Mouse (Mus musculus) heart, embryonic 11.5 days (tissue): ENCODE results near the gene Ppp1r14b. TPM values are rescaled to one million over a fixed set of nuclear protein-coding genes. Genes with fewer than 3 reads are reported as not detected.

Experiments used
- ATAC-seq: fragments of 200-750 bp; cut with Nextera tagmentation; replicated peaks from 2 replicates; pipeline ENCODE4 v1.8.0; 2017; ENCODE audit warnings: moderate library complexity; ENCODE audit not compliant: insufficient number of reproducible peaks, low FRiP score, low TSS enrichment
- H3K27ac ChIP-seq: fragments of 300-500 bp; sonication (generic); 2 replicates; pipeline ENCODE4 v1.5.1; 2014; ENCODE audit warnings: mild to moderate bottlenecking, low read depth, low read length
- H3K27me3 ChIP-seq: fragments of 300-500 bp; sonication (generic); 2 replicates; pipeline ENCODE4 v1.6.1; 2014; ENCODE audit warnings: mild to moderate bottlenecking, low read length, mixed read lengths; ENCODE audit not compliant: control insufficient read depth, insufficient read depth
- H3K36me3 ChIP-seq: fragments of 300-500 bp; sonication (generic); 2 replicates; pipeline ENCODE4 v1.6.1; 2014; ENCODE audit warnings: mild to moderate bottlenecking, low read length, moderate library complexity, mixed read lengths; ENCODE audit not compliant: control insufficient read depth, insufficient read depth
- H3K4me1 ChIP-seq: fragments of 300-500 bp; sonication (generic); 2 replicates; pipeline ENCODE4 v1.6.1; 2014; ENCODE audit warnings: low read length; ENCODE audit not compliant: control insufficient read depth, insufficient read depth
- H3K4me2 ChIP-seq: fragments of 300-500 bp; sonication (generic); 2 replicates; pipeline ENCODE4 v1.6.1; 2014; ENCODE audit warnings: mild to moderate bottlenecking, moderate library complexity
- H3K4me3 ChIP-seq: fragments of 300-500 bp; sonication (generic); 2 replicates; pipeline ENCODE4 v1.5.1; 2014; ENCODE audit warnings: low read depth, low read length
- H3K9ac ChIP-seq: fragments of 300-500 bp; sonication (generic); 2 replicates; pipeline ENCODE4 v1.6.1; 2014; ENCODE audit warnings: mild to moderate bottlenecking, low read depth, low read length, moderate library complexity
- H3K9me3 ChIP-seq: fragments of 300-500 bp; sonication (generic); replicated peaks from 2 replicates; pipeline ENCODE4 v1.6.1; 2016; ENCODE audit warnings: low read length; ENCODE audit not compliant: control insufficient read depth
- WGBS: fragments of 180-500 bp; shearing (Covaris S2); extraction: QIAGEN DNeasy Blood & Tissue Kit; methylation state at CpG from one replicate; pipeline ENCODE4 v1.1.7; 2014; ENCODE audit not compliant: insufficient replicate concordance; 5-methylcytosine and 5-hydroxymethylcytosine counted together
- polyA plus RNA-seq: library from polyadenylated mRNA; unstranded; fragments of >200 nt; fragmentation: Nextera tagmentation; extraction: Ambion mirVana; gene quantifications from 2 replicates; pipeline ENCODE4 v1.2.1, GENCODE M21; 2014

The Ppp1r14b gene
- polyA plus RNA-seq, 1 experiment from 2014 or later, result 162 TPM

DNA sequence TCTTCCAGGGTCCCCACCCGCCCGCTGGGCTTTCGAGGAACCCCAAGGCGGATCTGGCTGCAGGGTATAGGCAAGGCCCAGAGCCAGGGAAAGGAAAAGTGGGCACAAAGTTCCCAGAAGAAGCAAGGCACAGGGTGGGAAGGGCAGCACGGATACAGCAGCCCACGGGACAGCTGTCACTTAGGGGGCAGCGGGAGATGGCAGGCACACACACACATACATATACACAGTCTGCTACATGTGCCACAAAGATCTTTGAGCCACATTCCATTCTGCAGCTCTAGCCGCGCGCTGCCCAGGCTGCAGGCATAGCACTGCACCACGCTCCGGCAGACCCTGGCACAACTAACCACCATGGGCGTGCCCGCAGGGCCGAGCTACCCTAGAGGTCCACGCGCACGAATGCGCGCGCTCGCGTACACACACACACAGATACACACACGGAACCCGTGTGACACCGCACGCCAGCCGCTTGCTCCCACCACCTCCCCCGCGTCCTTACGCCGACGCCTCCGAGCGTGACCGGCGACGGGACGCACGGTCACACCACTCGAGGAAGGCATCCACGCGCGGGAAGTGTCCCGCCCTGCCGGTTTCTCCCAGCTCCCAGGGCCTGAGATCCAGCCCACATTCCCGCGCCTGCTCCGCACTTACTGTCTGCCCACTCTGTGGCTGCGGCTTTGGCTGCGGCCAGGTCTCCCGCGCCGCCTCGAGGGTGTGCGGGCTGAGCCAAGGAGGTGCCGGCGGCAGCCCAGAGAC lies 41.2 kb upstream of the Ppp1r14b start:
- no peaks in the 10 kb centered on the region for H3K36me3 ChIP-seq
- WGBS, result 5% methylated on average over 58 of the region's 58 CpGs
- H3K9ac ChIP-seq, result peak overlapping the region; percentile 52
- H3K4me3 ChIP-seq, result peak overlapping the region; percentile 43
- peaks cover 8% of the 10 kb centered on the region for H3K4me1 ChIP-seq
- H3K9me3 ChIP-seq, result no peaks in the 10 kb centered on the region
- ATAC-seq, result no peak
- peaks cover 67% of the 10 kb centered on the region for H3K27me3 ChIP-seq
- no peak overlapping the region for H3K27ac ChIP-seq
- peak overlapping the region; percentile 69 for H3K4me2 ChIP-seq

DNA sequence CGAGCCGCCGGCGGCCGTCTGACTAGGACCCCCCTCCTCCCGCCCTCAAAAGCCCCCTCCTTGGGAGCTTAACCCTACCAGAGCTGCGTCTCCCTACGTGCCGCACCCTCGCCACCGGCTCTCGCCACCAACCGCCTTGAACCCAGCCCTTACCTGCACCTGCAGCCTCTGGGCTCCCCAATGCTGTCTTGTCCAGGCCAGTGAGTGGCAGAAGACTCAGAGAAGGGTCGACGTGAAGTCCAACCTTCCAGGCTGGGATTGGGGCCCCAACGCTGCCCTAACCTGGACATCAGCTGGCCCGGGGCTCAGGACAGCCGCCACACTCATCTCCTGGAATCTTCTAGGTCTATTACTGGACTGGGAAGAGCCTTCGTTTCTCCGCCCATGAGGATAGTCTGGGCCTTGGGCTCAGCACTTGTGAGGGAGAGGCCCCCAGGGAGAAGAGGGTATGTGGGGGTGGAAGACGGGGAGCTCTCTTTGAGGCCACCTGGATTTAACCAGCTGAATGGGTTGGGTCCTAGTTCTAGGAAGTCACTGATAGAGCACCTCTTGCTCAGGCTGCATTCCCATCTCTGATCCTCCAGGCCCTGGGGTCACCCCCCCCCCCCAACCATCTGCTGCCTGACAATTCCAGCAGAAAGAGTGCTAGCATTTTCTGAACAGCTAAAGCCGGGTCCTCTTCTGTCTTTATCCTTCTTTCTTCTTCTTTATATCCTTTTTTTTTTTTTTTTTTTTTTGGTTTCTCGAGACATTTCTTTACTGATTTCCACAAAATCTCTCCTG lies 40.4 kb upstream of the Ppp1r14b start, which contains the start of gene Kcnk4:
Kcnk4 (minus strand) TSS at position 321 of the 783 bp plus-strand sequence.
- Histone ChIP-seq H3K27me3 (peaks cover 62% of the 10 kb centered on the region), H3K4me3 (peak within 1 kb of the TSS; percentile 43), H3K4me1 (peaks cover 8% of the 10 kb centered on the region), H3K9me3 (no peaks in the 10 kb centered on the region), H3K4me2 (peak within 1 kb of the TSS; percentile 69), H3K27ac (no peak within 1 kb of the TSS), H3K9ac (peak within 1 kb of the TSS; percentile 52), H3K36me3 (no peaks in the 10 kb centered on the region)
- ATAC-seq, result no peak
- WGBS, result 15% methylated on average over 21 of the region's 23 CpGs

DNA sequence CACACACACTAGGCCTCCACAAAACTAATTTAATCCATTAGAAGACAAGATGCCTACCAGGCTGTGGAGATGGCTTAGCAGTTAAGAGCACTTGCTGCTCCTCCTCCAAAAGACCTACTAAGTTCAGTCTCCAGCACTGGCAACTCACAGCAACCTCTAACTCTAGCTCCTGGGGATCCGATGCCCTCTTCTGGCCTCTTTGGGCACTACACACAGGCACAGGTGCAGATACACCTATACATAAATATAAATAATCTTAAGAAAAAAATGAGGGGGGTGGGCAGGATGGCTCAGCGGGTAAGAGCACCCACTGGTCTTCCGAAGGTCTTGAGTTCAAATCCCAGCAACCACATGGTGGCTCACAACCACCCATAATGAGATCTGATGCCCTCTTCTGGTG lies 38.5 kb upstream of the Ppp1r14b start:
- H3K4me3 ChIP-seq, result no peak overlapping the region
- H3K9ac ChIP-seq, result no peak overlapping the region
- 16% methylated on average over 3 of the region's 3 CpGs for WGBS
- no peak overlapping the region for H3K27ac ChIP-seq
- no peaks in the 10 kb centered on the region for H3K9me3 ChIP-seq
- peaks cover 48% of the 10 kb centered on the region for H3K27me3 ChIP-seq
- ATAC-seq, result no peak
- H3K4me2 ChIP-seq, result no peak overlapping the region
- no peaks in the 10 kb centered on the region for H3K36me3 ChIP-seq
- H3K4me1 ChIP-seq, result peaks cover 18% of the 10 kb centered on the region

DNA sequence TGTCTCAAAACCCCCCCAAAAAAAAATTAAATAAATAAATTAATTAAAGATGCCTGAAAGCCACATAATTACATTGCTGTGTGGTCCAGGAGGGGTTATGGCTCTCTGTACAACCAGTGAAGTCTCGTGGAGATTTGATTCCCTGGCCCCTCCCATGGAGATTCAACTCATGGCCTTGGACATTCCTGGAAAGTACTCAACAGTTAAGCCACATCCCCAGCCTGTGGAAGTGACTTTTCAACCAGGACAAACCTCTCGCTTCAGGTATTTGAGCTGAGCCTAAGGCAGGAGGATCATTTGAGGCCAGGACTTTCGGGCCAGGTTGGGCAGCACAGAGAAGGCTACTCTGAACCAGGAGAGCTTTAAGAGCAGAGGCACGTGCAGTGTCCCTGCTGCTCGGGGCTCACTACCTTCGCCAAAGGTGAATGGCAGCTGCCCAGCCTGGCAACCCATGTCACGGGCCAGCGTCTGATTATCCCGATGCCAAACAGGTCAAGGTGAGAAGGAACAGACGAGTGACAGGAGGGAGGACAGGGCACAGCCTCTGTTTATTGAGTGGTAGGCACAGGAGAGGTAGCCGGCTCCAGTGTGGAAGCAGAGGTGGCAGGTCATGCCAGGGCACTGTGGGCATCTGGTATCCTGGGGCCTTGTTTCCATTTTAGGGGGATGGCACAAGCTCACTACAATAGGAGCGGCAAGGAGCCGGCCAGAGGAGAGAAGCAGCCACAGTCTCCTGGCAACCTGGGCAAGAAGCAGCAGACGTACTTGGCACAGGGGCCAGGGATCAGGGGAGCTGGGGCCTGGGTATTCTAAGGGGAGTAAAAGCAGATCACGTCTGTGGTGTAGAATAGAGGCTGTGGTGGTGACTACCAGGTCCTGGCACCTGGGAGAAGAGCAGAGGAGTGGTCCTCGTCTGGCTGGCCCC lies 37.0 kb upstream of the Ppp1r14b start:
- Histone ChIP-seq H3K27me3 (peaks cover 34% of the 10 kb centered on the region), H3K27ac (no peak overlapping the region), H3K36me3 (no peaks in the 10 kb centered on the region), H3K9ac (no peak overlapping the region), H3K4me1 (peaks cover 21% of the 10 kb centered on the region), H3K4me3 (no peak overlapping the region), H3K4me2 (no peak overlapping the region), H3K9me3 (no peaks in the 10 kb centered on the region)
- ATAC-seq, result no peak
- 74% methylated on average over 16 of the region's 16 CpGs for WGBS

DNA sequence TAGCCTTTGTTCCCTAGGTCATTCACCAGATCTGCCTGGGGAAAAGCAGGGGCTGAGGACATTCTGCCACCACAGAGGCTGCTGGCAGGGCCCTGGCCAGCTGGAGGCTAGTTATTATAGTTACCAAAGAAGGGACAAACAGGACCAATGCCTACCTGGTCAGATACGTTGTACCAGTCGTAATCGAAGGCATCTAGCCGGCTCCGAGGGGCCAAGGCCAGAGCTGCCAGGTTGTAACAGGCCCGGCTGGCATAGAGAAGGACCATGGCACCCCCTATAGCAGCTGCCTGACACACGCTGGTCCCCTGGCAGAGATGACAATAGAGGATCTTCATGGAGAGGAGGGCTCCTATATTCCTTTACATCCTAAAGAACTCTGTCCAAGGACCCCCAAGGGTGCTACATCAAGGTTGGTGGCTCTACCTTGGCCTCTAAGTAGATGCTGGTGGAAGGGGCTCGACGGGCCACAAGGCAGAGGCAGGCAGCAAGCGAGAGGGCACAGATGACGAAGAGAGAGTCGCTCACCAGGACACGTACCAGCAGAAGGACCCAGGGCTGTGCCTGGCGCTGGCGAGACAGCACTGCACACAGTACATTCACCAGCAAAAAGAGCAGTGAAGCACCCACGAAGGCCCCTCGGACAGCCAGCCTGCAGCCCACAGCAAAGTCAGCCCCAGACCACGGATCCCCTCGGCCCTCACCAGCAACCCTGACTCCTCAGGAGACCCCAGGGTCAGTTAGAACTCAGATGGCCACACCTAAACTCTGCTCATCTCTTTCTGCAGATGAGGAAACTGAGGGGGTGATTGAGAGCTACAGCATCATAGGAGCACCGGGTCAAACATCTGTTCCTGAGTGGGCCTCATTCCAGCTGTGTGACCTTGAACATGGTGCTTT lies 35.4 kb upstream of the Ppp1r14b start:
- Histone ChIP-seq H3K27ac (no peak overlapping the region), H3K4me3 (no peak overlapping the region), H3K36me3 (no peaks in the 10 kb centered on the region), H3K9me3 (no peaks in the 10 kb centered on the region), H3K4me1 (peaks cover 19% of the 10 kb centered on the region), H3K9ac (no peak overlapping the region), H3K27me3 (peaks cover 19% of the 10 kb centered on the region), H3K4me2 (no peak overlapping the region)
- ATAC-seq, result no peak
- 90% methylated on average over 20 of the region's 20 CpGs for WGBS

DNA sequence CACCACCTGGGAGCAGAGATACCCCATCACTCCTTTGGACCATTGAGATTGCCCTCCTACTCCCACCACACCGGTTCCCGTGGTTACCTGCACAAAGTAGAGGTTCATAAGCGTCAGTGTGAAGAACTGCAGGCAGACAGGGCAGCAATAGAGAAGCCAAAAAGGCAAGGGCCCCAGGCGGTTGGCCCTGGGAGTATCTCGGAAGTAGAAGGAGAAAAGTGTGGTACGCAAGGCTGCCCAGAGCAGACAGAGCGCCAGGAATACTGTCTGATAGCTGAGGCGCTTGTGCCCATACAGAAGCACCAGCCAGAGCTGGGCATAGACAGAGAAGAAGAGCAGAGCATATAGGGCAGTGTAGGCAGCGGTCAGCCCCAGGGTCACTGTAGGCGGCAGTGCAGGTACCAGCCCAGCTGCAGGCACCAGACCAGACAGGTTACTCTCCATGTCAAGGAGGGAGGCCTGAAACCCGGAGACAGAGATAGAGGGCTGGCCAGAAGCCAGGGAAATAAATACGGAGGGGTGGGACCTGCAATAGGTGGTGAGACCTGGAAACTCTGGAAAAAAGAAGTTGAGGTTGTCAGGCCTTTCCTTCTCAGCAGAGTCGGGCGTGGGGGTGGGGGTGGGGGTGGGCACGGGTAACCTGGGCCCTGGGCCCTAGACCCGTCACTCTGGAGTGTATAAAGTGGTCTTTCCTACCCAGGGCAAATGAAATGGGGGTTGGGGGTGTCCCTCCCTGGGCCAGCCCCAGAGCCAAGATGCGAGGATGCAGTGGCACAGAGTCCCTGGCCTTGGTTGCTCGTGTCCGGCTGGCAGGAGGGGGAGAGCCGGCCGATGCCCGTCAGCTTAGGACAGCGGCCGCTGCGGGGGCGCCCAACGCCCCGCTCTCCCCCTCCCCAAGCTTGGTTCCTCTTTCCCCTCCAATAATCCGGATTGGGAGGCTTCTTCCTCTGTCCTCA lies 34.1 kb upstream of the Ppp1r14b start:
- 20% methylated on average over 27 of the region's 29 CpGs for WGBS
- no peak for ATAC-seq

More for the DNA sequence above, 34.1 kb upstream of the Ppp1r14b start:
- H3K4me1 ChIP-seq, result peaks cover 18% of the 10 kb centered on the region
- H3K27ac ChIP-seq, result peak overlapping the region; percentile 96
- peaks cover 6% of the 10 kb centered on the region for H3K27me3 ChIP-seq
- H3K9ac ChIP-seq, result peak overlapping the region; percentile 89
- H3K4me3 ChIP-seq, result peak overlapping the region; percentile 84
- no peaks in the 10 kb centered on the region for H3K36me3 ChIP-seq
- peak overlapping the region; percentile 79 for H3K4me2 ChIP-seq
- H3K9me3 ChIP-seq, result no peaks in the 10 kb centered on the region
